ENCODE assay signal across 12 mouse cellular contexts in genomic region chr8:8826801-8827200, GRCm38 (mm10).
DNase-seq lines count a peak whose midpoint lies in the region; ATAC-seq and TF ChIP-seq lines count a peak whose summit lies in the region.
"Had no signal": no experiment of that assay in that cellular context is flagged by ENCODE, and none has a peak within 500 bp of the region (broad histone marks: within the 10 kb centered on the region; RNA-seq: fewer than 3 reads in every experiment).

No protein-coding gene starts in this region.

- no peak overlapping the region for H3K9ac ChIP-seq in forebrain, embryonic 16.5 days (replicated peaks; ENCODE audit: low read depth, low read length)
- H3K9ac ChIP-seq in lung, embryonic 15.5 days: no peak overlapping the region
- no peak overlapping the region for H3K9ac ChIP-seq in intestine, postnatal 0 days (ENCODE audit: low read depth, low read length)
- H3K9ac ChIP-seq: embryonic facial prominence, embryonic 13.5 days; liver, embryonic 14.5 days had no signal

- 0 out of 2 replicates have a peak, but pooled peaks have one; percentile 10 for ATAC-seq in forebrain, embryonic 16.5 days
- no peak for ATAC-seq in lung, embryonic 15.5 days (ENCODE audit: borderline replicate concordance, extremely low read depth, low FRiP score, low TSS enrichment)
- no peak for ATAC-seq in intestine, postnatal 0 days

- no peaks in the 10 kb centered on the region for H3K27me3 ChIP-seq in forebrain, embryonic 16.5 days (replicated peaks; ENCODE audit: control insufficient read depth, insufficient read depth, low read length)
- H3K27me3 ChIP-seq in forebrain, embryonic 10.5 days (ENCODE audit: poor library complexity, severe bottlenecking): no peaks in the 10 kb centered on the region
- H3K27me3 ChIP-seq in lung, embryonic 15.5 days: no peaks in the 10 kb centered on the region
- no peaks in the 10 kb centered on the region for H3K27me3 ChIP-seq in intestine, postnatal 0 days (replicated peaks; ENCODE audit: control insufficient read depth, insufficient read depth, low read length)
- H3K27me3 ChIP-seq: embryonic facial prominence, embryonic 13.5 days had no signal

- no peak overlapping the region for H3K4me3 ChIP-seq in forebrain, embryonic 16.5 days (replicated peaks; ENCODE audit: low read length)
- H3K4me3 ChIP-seq in forebrain, embryonic 10.5 days: no peak overlapping the region
- no peak overlapping the region for H3K4me3 ChIP-seq in lung, embryonic 15.5 days
- H3K4me3 ChIP-seq in intestine, postnatal 0 days (ENCODE audit: low read depth, low read length): no peak overlapping the region
- H3K4me3 ChIP-seq: embryonic facial prominence, embryonic 13.5 days had no signal

- no peaks in the 10 kb centered on the region for H3K9me3 ChIP-seq in forebrain, embryonic 16.5 days (ENCODE audit: control insufficient read depth, low read length)
- no peaks in the 10 kb centered on the region for H3K9me3 ChIP-seq in forebrain, embryonic 10.5 days
- no peaks in the 10 kb centered on the region for H3K9me3 ChIP-seq in lung, embryonic 15.5 days
- H3K9me3 ChIP-seq in intestine, postnatal 0 days (ENCODE audit: control insufficient read depth): no peaks in the 10 kb centered on the region
- H3K9me3 ChIP-seq: embryonic facial prominence, embryonic 13.5 days had no signal

- TF ChIP-seq CTCF in intestine, postnatal 0 days (IDR thresholded peaks at IDR 0.05; ENCODE audit: low read depth): no peak

- H3K4me1 ChIP-seq in forebrain, embryonic 16.5 days (replicated peaks; ENCODE audit: control insufficient read depth, insufficient read depth, low read length): no peaks in the 10 kb centered on the region
- H3K4me1 ChIP-seq in forebrain, embryonic 10.5 days: peaks cover 15% of the 10 kb centered on the region
- peaks cover 42% of the 10 kb centered on the region for H3K4me1 ChIP-seq in lung, embryonic 15.5 days
- H3K4me1 ChIP-seq in intestine, postnatal 0 days (replicated peaks; ENCODE audit: control insufficient read depth, insufficient read depth, low read length): no peaks in the 10 kb centered on the region

- DNase-seq in forebrain, embryonic 10.5 days (ENCODE audit: extremely low spot score, low spot score): no peak
- DNase-seq in ZHBTc4 (ENCODE audit: low read depth, low spot score): peak; percentile 10
- DNase-seq in gastrocnemius, postnatal 10 days: peak; percentile 23
- DNase-seq in thymus, postnatal 14 days: no peak
- DNase-seq in cerebellum, adult 9-10 months: no peak
- DNase-seq: cerebellum, adult 8-10 months; spleen, adult 18-20 months had no signal

- no peak overlapping the region for H3K27ac ChIP-seq in forebrain, embryonic 16.5 days (ENCODE audit: low read length)
- H3K27ac ChIP-seq in forebrain, embryonic 10.5 days: no peak overlapping the region
- H3K27ac ChIP-seq in lung, embryonic 15.5 days: peak overlapping the region; percentile 88
- H3K27ac ChIP-seq in intestine, postnatal 0 days (ENCODE audit: low read depth, low read length): no peak overlapping the region
- H3K27ac ChIP-seq: embryonic facial prominence, embryonic 13.5 days; liver, embryonic 14.5 days had no signal

- H3K36me3 ChIP-seq in forebrain, embryonic 16.5 days (ENCODE audit: control insufficient read depth, insufficient read depth): no peaks in the 10 kb centered on the region
- no peaks in the 10 kb centered on the region for H3K36me3 ChIP-seq in forebrain, embryonic 10.5 days (replicated peaks)
- no peaks in the 10 kb centered on the region for H3K36me3 ChIP-seq in lung, embryonic 15.5 days
- H3K36me3 ChIP-seq in intestine, postnatal 0 days (ENCODE audit: control insufficient read depth, insufficient read depth): no peaks in the 10 kb centered on the region
- H3K36me3 ChIP-seq: embryonic facial prominence, embryonic 13.5 days had no signal

- WGBS in forebrain, embryonic 16.5 days: 40% methylated on average over 9 of the region's 9 CpGs
- WGBS in forebrain, embryonic 10.5 days: 82% methylated on average over 9 of the region's 9 CpGs
- 62% methylated on average over 9 of the region's 9 CpGs for WGBS in lung, embryonic 15.5 days
- whole genome bisulfite sequencing in intestine, postnatal 0 days: 58% methylated on average over 9 of the region's 9 CpGs

- H3K4me2 ChIP-seq in forebrain, embryonic 16.5 days (ENCODE audit: low read length): no peak overlapping the region
- no peak overlapping the region for H3K4me2 ChIP-seq in lung, embryonic 15.5 days
- H3K4me2 ChIP-seq in intestine, postnatal 0 days (replicated peaks; ENCODE audit: low read depth): no peak overlapping the region
- H3K4me2 ChIP-seq: embryonic facial prominence, embryonic 13.5 days had no signal

Comparison
In these comparisons a context has a peak if more than half of its experiments do, and no peak if none do; other contexts are left out.
1. DNase-seq: peak in ZHBTc4 (single experiment) and gastrocnemius, postnatal 10 days (single experiment); none in forebrain, embryonic 10.5 days (single experiment), thymus, postnatal 14 days (single experiment) and cerebellum, adult 9-10 months (single experiment).